Mouse (Mus musculus): ENCODE measurements around the gene Cdk18. TPM values are rescaled to one million over a fixed set of nuclear protein-coding genes. Genes with fewer than 3 reads are reported as not detected.
"Not testable (repeated sequence)": the region's sequence is repeated elsewhere in the genome, so short reads cannot be mapped to it uniquely, and the experiment has no call there.

The Cdk18 gene
- polyA plus RNA-seq (2015; fragmentation: Nextera tagmentation; extraction: Ambion mirVana) = 1.4 and 2.7 TPM in 2 replicates

DNA sequence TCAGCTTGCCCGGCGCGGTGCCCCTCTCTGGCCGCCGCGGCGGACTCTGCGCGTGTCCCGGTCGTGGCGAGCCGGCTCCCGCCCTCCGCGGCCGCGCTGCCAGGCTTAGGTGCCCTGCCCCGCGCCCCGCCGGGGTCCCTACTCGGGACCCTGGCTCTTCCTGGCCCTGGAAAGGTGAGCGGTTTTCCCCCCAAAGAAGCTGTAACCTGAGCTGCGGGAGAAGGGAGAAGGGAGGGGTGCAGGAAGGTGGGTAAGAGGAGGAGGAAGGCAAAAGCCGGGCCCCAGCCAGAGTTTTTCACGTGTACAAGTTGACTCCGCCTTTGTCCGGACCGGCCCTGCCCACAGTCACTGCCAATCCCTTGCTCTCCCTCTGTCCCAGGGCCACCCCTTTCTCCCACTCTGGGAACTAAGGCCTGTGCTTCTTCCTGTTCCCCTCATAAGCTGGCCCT is at the start of gene Cdk18:
Gene Cdk18 (minus strand): TSS at position 269 of the 449 bp plus-strand sequence.
- H3K9ac ChIP-seq = peak within 1 kb of the TSS; percentile 50
- ATAC-seq (ENCODE audit: insufficient number of reproducible peaks, low FRiP score, low TSS enrichment, low read depth) = peak; percentile 42; the same call in 1 of the 2 replicates
- peaks cover 20% of the 10 kb centered on the region for H3K4me1 ChIP-seq
- H3K27me3 ChIP-seq = peaks cover 10% of the 10 kb centered on the region; the same call in 1 of the 2 replicates
- peak within 1 kb of the TSS; percentile 60 for H3K4me3 ChIP-seq
- no peak within 1 kb of the TSS for H3K27ac ChIP-seq
- 0% methylated on average over 30 of the region's 30 CpGs for WGBS
- H3K36me3 ChIP-seq = no peaks in the 10 kb centered on the region
- H3K4me2 ChIP-seq = peak within 1 kb of the TSS; percentile 96
- no peaks in the 10 kb centered on the region for H3K9me3 ChIP-seq

DNA sequence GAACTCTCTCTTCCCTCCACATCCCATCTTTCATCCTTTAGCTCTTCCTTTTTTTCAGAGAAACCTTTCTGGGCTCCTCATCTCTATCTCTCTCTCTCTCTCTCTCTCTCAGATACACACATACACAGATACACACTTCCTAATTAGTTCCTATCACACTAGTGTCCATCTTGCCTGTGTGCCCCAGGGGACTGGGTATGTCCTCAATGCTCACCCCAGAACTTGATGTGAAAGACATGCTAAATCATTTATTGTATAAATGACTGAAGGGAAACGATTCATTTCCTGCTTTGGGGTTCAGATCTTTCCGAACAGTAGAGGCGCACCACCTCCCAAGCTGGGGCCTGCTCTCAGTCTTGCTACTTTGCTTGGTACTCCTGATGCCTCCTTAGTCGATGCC is 49.7 kb upstream of the Cdk18 start:
- ATAC-seq (ENCODE audit: insufficient number of reproducible peaks, low FRiP score, low TSS enrichment, low read depth) = no peak
- H3K4me1 ChIP-seq = peaks cover 28% of the 10 kb centered on the region

DNA sequence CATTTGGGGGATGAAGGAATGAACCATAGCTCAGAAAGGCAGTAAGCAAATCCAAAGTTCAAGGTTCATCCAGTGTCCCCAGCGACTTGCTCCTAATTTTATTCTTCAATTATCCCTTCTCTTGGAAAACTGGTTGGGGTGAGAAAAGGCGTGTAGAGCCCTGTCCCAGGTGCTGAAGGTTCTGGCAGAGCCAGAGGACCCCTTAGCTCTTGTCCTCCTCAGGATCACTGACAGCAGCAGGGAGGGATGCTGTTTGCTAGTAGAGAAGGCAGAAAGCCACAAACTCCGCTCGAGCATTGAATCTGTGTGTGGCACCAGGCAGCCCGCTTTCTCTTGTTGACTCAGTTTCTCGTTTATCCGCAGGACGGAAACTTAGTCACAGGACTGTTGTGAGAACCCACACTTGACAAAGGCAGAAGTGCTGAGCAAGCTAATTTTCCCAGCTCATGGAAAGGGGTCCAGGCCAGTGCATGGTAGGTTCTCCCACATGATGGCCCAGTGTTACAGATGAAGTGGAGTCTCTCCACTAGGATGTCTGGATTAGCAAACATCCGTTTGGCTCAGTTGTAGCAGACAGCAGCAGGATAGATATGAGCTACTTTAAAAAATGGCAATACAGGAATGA is 49.1 kb upstream of the Cdk18 start:
- no peak overlapping the region for H3K4me2 ChIP-seq
- no peaks in the 10 kb centered on the region for H3K36me3 ChIP-seq
- no peak for ATAC-seq (ENCODE audit: insufficient number of reproducible peaks, low FRiP score, low TSS enrichment, low read depth)
- WGBS = 35% methylated on average over 9 of the region's 9 CpGs
- H3K4me3 ChIP-seq = no peak overlapping the region
- peaks cover 28% of the 10 kb centered on the region for H3K4me1 ChIP-seq
- H3K27ac ChIP-seq = no peak overlapping the region
- H3K9me3 ChIP-seq = no peaks in the 10 kb centered on the region
- peaks cover 76% of the 10 kb centered on the region for H3K27me3 ChIP-seq
- no peak overlapping the region for H3K9ac ChIP-seq

More for the DNA sequence above, 49.7 kb upstream of the Cdk18 start:
- no peak overlapping the region for H3K4me2 ChIP-seq
- H3K36me3 ChIP-seq = no peaks in the 10 kb centered on the region
- peaks cover 79% of the 10 kb centered on the region for H3K27me3 ChIP-seq
- no peak overlapping the region for H3K9ac ChIP-seq
- WGBS = 53% methylated on average over 4 of the region's 4 CpGs
- H3K27ac ChIP-seq = no peak overlapping the region
- H3K9me3 ChIP-seq = no peaks in the 10 kb centered on the region
- no peak overlapping the region for H3K4me3 ChIP-seq

DNA sequence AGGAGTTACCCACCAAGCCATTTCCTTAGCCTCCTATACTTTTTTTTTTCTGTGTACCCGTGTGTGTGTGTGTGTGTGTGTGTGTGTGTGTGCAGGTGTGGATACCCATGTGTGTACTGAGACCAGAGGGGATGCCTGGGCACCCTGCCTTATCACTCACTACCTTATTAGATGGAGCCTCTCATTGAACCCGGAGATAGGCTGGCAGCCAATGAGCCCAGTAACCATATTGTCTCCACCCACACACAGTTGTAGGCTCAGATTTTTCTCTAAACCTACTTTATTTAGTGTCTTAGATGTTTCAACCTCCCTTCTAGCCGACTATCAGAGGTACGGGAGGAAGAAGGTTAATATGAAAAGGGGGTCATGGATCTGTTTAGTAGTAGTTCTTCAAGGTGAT is 46.8 kb upstream of the Cdk18 start:
- Histone ChIP-seq H3K4me2 (no peak overlapping the region), H3K4me1 (peaks cover 16% of the 10 kb centered on the region), H3K4me3 (no peak overlapping the region), H3K27me3 (peaks cover 54% of the 10 kb centered on the region), H3K36me3 (no peaks in the 10 kb centered on the region), H3K27ac (no peak overlapping the region), H3K9ac (no peak overlapping the region), H3K9me3 (no peaks in the 10 kb centered on the region)
- WGBS = 76% methylated on average over 4 of the region's 4 CpGs
- ATAC-seq (ENCODE audit: insufficient number of reproducible peaks, low FRiP score, low TSS enrichment, low read depth) = no peak

DNA sequence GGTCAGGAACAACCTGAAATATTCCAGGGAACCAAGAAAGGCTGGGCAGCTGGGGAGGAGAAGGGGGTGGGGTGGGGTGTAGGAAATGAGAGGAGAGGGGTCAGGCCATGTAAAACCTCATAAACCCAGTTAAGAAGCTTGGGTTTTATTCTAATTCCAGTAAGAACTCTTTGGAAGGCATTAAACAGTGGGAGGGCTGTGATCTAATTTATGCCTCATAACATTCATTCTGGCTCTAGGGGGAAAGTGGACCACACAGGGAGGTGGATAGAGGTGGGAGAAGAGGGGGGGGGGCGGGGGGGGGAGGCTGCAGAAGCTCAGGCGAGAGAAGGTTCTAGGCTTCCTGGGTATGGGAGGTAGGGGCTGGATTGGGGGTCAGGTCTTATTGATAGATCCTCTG is 32.1 kb upstream of the Cdk18 start:
- H3K4me2 ChIP-seq = no peak overlapping the region
- H3K27ac ChIP-seq = no peak overlapping the region
- no peak overlapping the region for H3K9ac ChIP-seq
- 6% methylated on average over 2 of the region's 2 CpGs for WGBS
- no peak for ATAC-seq (ENCODE audit: insufficient number of reproducible peaks, low FRiP score, low TSS enrichment, low read depth)
- peaks cover 13% of the 10 kb centered on the region; the same call in 1 of the 2 replicates for H3K27me3 ChIP-seq
- H3K4me3 ChIP-seq = no peak overlapping the region
- peaks cover 8% of the 10 kb centered on the region for H3K4me1 ChIP-seq
- H3K9me3 ChIP-seq = no peaks in the 10 kb centered on the region
- H3K36me3 ChIP-seq = no peaks in the 10 kb centered on the region

DNA sequence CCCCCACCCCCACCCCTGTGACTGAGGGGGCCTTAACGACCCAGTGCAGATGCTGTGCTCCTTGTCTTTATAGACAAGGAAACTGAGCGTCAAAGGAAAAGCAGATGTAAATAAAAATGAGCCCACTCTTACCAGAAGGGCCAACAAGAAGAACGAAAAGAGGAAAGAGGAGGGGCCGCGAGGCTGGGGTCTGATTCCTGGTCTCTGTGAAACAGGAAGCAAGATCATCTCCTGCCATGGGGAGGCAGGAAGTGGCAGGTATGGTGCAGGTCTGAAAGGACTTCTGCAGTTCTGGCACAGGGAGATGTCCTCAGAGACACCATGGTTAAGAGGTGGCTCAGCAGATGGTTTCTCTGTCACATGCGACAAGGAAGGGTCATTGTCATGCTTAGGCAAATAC is 31.2 kb upstream of the Cdk18 start:
- H3K9me3 ChIP-seq = no peaks in the 10 kb centered on the region
- peaks cover 13% of the 10 kb centered on the region; the same call in 1 of the 2 replicates for H3K27me3 ChIP-seq
- no peak for ATAC-seq (ENCODE audit: insufficient number of reproducible peaks, low FRiP score, low TSS enrichment, low read depth)
- H3K4me2 ChIP-seq = no peak overlapping the region
- no peaks in the 10 kb centered on the region for H3K36me3 ChIP-seq
- H3K4me1 ChIP-seq = peaks cover 8% of the 10 kb centered on the region
- H3K27ac ChIP-seq = no peak overlapping the region
- 37% methylated on average over 6 of the region's 6 CpGs for WGBS
- no peak overlapping the region for H3K9ac ChIP-seq
- no peak overlapping the region for H3K4me3 ChIP-seq

DNA sequence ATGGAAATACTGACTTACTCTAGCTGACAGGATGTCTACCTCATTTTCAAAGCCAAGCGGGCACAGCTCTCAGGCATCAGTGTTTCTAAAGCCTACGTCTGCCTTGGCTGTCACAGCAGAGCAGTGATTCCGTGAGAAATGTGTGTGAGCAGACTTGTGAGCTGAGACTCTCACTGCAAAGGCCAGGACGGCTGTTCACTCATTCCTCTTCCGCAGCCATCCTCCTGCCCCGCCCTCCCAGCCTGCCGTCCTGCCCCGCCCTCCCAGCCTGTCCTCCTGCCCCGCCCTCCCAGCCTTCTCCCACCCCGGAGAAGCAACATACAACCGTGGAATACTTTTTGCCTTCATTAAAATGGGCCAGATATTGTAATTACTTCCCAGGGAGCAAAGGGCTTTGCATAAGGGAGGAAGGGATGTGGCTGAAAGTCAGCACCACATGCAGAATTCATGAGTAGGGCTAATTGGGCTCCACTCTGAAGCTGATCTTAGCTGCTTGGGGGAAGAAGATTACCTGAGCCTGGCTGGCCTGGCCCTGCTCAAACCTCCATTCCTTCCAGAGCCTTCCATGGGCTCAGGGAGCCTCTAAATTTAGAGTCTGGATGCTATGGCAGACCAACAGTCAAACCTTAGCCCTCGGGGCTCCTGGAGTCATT is 28.8 kb upstream of the Cdk18 start:
- peak overlapping the region; percentile 18 for H3K4me3 ChIP-seq
- no peaks in the 10 kb centered on the region for H3K36me3 ChIP-seq
- 6% methylated on average over 12 of the region's 12 CpGs for WGBS
- H3K9me3 ChIP-seq = no peaks in the 10 kb centered on the region
- H3K4me2 ChIP-seq = peak overlapping the region; percentile 47
- no peak overlapping the region for H3K27ac ChIP-seq
- H3K27me3 ChIP-seq = peaks cover 13% of the 10 kb centered on the region; the same call in 1 of the 2 replicates
- 0 out of 2 replicates have a peak overlapping the region, but pooled peaks have one; percentile 14 for H3K9ac ChIP-seq
- peaks cover 13% of the 10 kb centered on the region for H3K4me1 ChIP-seq
- ATAC-seq (ENCODE audit: insufficient number of reproducible peaks, low FRiP score, low TSS enrichment, low read depth) = no peak; the same call in 1 of the 2 replicates

DNA sequence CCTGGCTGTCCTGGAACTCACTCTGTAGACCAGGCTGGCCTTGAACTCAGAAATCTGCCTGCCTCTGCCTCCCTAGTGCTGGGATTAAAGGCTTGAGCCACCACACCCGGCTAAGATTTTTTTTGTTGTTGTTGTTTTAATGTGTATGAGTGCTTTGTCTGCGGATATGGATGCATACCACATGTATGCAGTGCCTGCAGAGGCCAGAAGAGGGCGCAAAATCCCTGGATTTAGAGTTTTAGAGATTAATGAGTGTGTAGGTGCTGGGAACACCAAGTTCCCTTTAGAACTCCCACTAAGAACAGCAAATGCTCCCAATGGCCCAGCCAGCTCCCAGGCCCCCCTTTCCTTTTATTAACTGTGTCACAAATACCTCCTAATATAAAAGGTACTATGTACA is 26.4 kb upstream of the Cdk18 start:
- H3K9ac ChIP-seq = no peak overlapping the region
- no peak for ATAC-seq (ENCODE audit: insufficient number of reproducible peaks, low FRiP score, low TSS enrichment, low read depth)
- WGBS = 63% methylated on average over 3 of the region's 3 CpGs

DNA sequence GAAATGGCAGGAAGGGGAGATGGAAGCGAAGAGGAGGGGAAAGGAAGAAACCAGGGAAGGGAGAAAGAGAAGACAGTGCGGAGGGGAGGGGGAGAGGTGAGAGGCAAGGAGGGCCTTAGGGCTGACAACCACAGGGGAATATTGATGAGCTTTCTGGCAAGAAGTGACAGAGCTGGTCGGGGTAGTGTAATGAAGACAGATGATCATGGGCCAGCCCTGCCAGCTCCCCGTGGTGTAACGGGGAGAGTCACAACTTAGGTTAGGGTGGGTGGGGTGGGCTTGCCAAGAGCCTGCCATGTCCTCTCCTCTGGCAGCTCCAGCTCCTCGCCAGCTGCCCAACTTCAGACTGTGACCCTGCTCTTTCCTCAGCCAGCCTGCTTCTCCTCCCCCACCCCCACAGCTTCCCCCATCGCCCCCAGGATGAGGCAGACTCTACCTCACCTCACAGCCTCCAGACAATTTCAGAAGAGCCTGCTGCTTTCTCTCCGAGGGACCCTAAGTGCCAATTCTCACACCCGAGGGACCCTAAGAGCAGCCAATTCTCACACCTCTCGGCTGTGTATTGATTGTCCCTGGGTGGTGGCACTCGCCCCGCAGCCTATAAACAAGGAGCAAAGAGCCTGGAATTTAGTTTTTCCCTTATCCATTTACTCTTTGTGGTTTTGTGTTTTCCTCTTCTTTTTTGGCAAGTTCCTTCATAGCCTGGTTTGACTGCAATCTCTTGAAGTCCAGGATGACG is 25.5 kb upstream of the Cdk18 start:
- Histone ChIP-seq H3K9ac (no peak overlapping the region), H3K27ac (no peak overlapping the region), H3K4me3 (no peak overlapping the region), H3K27me3 (peaks cover 10% of the 10 kb centered on the region; the same call in 1 of the 2 replicates), H3K4me1 (peaks cover 20% of the 10 kb centered on the region), H3K9me3 (no peaks in the 10 kb centered on the region), H3K4me2 (no peak overlapping the region), H3K36me3 (no peaks in the 10 kb centered on the region)
- WGBS = 12% methylated on average over 13 of the region's 13 CpGs
- no peak for ATAC-seq (ENCODE audit: insufficient number of reproducible peaks, low FRiP score, low TSS enrichment, low read depth)

More for the DNA sequence above, 26.4 kb upstream of the Cdk18 start:
- H3K27me3 ChIP-seq = peaks cover 13% of the 10 kb centered on the region; the same call in 1 of the 2 replicates
- H3K36me3 ChIP-seq = no peaks in the 10 kb centered on the region
- H3K4me3 ChIP-seq = no peak overlapping the region
- H3K4me2 ChIP-seq = no peak overlapping the region
- peaks cover 17% of the 10 kb centered on the region for H3K4me1 ChIP-seq
- H3K9me3 ChIP-seq = no peaks in the 10 kb centered on the region
- no peak overlapping the region for H3K27ac ChIP-seq

DNA sequence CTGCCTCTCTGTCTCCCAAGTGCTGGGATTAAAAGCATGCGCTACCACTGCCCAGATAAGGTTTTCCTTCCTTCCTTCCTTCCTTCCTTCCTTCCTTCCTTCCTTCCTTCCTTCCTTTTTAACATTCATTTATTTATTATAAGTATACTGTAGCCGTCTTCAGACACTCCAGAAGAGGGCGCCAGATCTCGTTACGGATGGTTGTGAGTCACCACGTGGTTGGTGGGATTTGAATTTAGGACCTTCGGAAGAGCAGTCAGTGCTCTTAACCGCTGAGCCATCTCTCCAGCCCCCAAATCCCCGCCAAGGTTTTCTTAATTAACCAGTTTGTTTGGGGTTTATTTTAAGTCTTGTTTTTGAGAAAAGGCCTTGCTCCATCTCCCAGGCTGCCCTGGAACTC is 23.1 kb upstream of the Cdk18 start:
- not testable (repeated sequence) for H3K9ac ChIP-seq; H3K9me3 ChIP-seq; H3K4me3 ChIP-seq; ATAC-seq (ENCODE audit: insufficient number of reproducible peaks, low FRiP score, low TSS enrichment, low read depth); H3K4me2 ChIP-seq; H3K36me3 ChIP-seq; H3K27ac ChIP-seq
- 54% methylated on average over 9 of the region's 9 CpGs for WGBS
- H3K4me1 ChIP-seq = peaks cover 34% of the 10 kb centered on the region
- peaks cover 23% of the 10 kb centered on the region for H3K27me3 ChIP-seq

DNA sequence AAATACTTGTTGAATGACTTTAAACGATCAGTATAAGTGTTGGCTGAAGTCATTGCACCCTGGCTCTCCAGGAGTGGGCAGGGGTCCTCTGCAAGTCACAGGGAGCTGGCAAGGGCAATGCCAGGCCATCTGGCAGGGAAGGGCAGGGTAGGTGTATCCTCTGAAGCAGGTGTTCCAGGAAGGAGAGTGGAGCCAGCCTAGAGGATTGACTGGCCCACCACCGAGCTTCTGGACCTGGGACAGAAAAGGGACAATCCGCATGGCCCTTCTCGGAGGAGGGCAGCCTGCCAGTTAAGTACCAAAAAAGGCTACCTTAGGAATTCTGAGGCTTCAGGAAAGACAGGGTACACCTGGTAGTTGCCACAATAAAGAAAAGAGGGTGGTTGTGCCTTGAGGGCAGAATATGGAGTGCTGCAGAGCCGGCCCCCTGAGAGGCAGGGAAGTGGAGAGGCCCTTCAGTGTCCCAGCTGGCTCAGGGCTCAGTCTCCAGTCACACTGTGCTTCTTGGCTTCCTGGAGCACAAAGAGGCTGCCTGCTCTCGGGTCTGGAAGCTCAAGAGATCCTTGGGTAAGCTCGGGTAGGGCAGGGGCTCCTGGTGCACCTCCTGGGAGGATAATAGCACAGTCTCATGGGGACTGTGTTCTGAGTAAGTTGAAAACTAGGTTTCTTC is 21.9 kb upstream of the Cdk18 start:
- no peak overlapping the region for H3K9ac ChIP-seq
- no peak for ATAC-seq (ENCODE audit: insufficient number of reproducible peaks, low FRiP score, low TSS enrichment, low read depth)
- H3K4me3 ChIP-seq = no peak overlapping the region

More for the DNA sequence above, 21.9 kb upstream of the Cdk18 start:
- no peaks in the 10 kb centered on the region for H3K9me3 ChIP-seq
- H3K36me3 ChIP-seq = no peaks in the 10 kb centered on the region
- H3K27me3 ChIP-seq = peaks cover 25% of the 10 kb centered on the region
- no peak overlapping the region for H3K4me2 ChIP-seq
- H3K27ac ChIP-seq = no peak overlapping the region
- peaks cover 36% of the 10 kb centered on the region for H3K4me1 ChIP-seq
- WGBS = 45% methylated on average over 7 of the region's 7 CpGs

Measured in limb, embryonic 15.5 days (tissue).